Mouse (Mus musculus): ENCODE data around the gene Stpg4. TPM values are rescaled to one million over a fixed set of nuclear protein-coding genes. Genes with fewer than 3 reads are reported as not detected.

Gene Stpg4
- polyA plus RNA-seq, 1 experiment: not detected

DNA sequence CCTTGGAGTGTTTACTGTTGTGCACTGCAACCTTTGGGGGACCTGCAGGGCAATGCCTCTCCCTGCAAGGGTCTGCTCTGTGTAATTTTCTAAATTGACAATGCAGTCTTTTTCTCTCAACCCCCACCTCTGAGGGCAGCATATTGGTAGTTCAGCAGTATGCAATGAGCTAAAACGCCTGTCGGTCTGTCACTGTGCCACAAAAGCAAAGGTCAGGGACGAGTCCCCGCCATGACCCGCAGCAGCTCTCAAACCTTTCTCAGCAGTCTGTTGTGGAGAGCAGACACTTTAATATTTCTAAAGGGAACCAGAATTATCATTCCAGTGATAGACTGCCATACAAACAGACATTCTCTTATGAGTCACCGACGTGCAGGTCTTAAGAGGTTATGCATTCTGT, 30.4 kb upstream of the Stpg4 start:
- no peak for TF ChIP-seq GATA1 (IDR thresholded peaks at IDR 0.05; ENCODE audit: low read length)

DNA sequence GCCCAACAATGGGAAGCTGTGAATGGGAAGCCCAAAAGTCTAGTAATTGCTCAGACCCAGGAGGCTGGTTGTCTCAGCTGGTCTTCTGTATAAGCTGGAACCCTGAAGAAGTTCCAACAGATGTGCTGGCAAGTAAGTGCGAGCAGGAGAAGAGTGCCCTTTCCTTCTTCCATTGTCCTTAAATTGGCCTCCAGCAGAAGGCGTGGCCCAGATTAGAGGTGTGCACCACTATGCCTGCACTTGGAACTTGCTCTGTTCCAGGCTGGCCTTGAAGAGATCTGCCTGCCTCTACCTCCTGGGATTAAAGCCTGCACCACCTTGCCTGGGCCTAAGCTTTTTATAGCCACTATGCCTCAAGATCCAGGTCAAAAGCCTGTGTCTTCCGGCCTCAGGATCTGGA, 26.6 kb upstream of the Stpg4 start:
- TF ChIP-seq GATA1 (IDR thresholded peaks at IDR 0.05; ENCODE audit: low read length): no peak

DNA sequence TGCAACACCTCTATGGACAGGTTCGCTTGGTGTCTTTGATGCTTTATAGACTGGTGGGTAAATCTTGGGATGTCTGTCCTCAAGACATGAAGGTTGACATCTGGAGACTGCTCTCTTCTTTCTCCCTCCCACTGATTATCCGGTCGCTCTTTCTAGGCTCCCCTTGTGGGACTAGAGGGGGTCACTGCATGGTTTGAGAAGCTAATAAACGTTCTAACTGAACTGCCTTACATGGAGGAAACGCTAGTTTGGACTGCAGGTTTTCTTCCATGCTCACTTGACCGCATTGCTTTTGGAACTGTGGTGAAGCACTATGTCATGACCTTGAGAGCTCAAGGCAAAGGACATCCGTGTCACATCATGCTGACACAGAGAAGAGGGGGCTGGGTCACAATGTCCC, 25.8 kb upstream of the Stpg4 start:
- no peak for TF ChIP-seq GATA1 (IDR thresholded peaks at IDR 0.05; ENCODE audit: low read length)

DNA sequence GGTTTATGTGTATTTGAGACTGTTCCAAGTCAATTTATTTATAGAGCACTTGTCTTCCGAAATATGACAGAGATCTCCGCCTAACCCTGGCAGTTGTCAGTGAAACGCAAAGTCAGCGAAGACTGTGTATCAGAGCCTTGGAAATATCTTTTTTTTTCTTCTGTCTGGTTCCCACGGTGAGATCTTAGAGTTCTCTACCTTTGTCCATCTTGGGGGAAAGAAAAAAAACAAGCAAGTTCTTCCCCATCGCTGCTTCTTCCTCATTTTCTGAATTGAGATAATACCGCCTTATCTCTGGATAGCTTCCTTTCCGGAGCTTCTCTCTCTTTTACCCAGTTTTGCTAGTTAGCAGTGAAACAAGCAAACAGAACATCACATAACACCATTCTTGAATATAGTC, 21.3 kb upstream of the Stpg4 start:
- no peak for TF ChIP-seq GATA1 (IDR thresholded peaks at IDR 0.05; ENCODE audit: low read length)

DNA sequence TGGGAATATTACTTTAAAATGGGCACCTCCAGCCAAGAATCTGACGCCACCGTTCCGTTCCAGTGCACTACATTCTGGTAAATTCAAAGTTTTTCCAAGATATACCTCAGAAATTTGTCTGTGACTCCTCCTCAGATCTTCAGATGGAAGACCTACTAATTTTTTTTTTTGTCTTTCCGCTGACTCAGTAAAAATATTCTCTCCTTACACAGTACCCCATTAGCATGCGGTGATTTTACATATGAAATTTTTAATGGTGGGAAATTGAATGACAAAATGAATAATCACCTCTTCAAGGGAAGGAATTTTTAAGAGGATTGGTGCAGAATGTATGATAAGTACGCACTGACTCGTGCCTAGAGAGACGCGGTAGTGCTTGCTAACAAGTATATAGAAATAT, 20.8 kb upstream of the Stpg4 start:
- no peak for TF ChIP-seq GATA1 (IDR thresholded peaks at IDR 0.05; ENCODE audit: low read length)

DNA sequence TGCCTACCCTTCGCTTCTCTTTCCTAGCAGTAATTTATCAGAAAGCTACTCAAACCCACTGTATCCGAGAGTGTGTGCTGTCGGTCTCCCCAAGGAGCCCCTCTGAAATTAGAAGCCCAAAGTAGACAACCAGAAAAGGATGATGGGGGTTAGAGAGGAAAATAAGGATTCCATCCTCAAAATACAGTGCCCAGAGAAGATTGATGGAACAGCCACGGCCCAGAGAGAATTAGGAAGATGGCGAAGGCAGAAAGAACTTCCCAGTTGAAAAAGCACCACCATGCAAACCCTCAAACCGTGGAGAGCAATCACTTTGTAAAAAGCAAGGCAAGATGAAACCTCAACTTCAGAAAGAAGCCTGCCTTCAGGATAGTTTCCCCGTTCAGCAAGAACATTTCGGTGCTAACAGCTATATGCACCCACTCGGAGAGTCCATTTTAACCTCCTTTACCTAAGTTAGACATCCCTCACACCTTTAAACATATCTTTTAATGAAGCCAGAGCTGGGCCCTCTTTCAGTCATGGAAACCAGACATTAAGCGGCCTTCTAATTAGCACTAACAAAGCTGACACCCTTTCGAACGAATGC, 20.2 kb upstream of the Stpg4 start:
- TF ChIP-seq GATA1 (IDR thresholded peaks at IDR 0.05; ENCODE audit: low read length): no peak

DNA sequence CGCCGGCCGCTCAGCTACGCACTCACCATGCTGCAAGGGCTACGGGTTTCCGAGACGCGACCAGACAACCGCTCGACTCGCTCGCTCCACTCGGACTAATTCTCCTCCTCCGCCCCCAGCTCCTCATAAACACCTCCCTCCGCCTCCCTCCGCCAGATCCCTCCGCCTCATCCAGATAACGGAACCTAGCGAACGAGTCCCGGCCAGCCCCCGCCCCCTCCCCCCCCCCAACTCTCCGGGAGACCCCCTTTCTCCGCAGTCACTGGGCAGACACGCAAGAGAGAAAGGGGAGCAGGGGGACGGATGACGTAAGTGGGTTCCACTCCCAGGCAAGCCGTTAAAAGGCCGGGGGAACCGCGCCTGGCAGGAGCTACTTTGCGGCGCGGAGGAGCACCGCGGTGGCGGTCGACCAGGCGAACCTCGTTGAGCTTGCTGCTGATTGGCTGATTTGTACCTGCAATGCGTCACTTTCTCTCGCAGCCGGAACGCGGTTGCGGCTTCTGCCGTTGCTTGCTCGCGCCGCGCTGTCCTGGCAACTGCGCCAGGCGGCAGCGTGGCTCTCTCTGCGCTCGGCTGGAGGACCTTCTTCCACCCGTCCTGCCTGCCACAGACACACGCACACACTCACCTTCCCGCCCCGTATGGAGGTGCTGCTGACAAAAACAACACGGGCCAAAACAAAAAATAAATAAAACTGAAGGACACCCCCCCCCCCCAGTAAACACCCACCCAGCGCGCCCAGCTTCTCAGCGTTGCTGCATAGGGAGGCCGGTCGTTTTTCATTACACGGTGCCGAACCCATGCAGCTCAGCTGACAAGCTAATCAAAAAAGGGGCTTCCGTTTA, 19.4 kb upstream of the Stpg4 start, which contains the start of gene Calm2:
TSS of gene Calm2 (minus strand) at position 169 of the 845 bp plus-strand sequence.
- no peak for TF ChIP-seq GATA1 (IDR thresholded peaks at IDR 0.05; ENCODE audit: low read length)

DNA sequence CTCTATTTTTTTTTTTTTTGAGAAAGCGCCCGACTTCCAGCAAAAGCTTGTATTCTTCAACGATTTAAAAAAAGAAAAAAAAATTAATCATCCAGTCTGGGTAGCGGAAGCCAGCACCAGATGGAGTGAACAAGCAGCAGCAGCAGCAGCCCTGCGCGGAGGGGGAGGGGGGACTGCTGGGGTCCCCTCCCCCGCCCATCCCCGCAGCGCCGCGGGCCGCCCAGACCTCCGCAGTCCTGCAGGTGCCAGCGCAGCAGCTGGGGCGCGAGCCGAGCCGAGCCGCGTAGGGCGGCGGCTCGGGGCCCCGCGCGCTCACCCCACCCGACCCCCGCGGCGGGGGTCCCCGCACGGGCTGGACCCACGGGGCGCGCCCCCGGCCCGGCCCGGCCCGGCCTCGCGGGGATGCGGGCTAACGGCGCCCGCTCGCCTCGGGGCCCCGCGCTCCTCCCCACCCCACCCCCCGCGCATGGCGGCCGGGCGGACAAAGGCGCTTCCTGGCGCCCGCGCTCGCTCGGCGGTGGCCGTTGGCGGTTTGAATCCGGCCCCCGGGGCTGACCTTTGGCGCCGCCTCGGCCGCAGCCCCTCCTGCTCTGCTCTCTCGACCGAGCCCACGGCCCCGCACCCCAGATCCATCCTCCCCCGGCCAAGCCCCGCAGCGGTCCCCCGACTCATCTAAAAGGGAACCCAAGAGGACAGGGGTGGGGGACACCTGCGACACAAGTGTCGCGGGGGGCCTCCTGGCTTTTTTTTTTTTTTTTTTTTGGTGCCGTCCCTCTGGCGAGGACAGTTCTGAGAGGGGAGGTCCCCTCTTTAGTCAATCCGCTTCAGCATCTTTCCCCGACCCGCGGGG, 18.6 kb upstream of the Stpg4 start:
- TF ChIP-seq GATA1 (IDR thresholded peaks at IDR 0.05; ENCODE audit: low read length): no peak

DNA sequence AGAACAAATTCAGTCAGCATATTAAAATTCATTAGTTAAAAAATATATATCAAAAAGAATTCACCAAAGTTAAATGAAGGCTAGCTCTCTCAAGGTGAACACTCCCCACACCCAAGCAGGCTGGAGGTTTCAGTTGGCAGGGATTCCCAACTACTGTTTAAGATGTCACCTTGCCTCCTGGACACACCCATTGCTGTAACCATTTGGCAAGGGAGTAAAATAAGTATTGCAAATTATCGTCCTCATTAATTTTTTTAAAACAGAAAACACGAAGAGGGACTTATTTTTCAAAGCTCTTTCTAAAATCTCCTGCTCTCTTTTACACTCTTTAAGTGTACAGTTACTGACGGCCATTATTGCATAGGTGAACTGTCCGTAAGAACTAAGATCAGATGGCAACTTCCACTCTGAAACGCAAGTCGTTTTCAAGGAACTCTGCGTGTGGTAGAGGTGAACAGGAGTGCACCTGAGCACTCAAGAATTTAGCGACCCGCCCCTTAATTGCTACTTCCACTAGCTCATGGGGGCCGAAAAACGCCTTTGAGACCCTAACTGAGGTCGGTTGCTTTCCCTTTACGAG, 17.9 kb upstream of the Stpg4 start:
- no peak for TF ChIP-seq GATA1 (IDR thresholded peaks at IDR 0.05; ENCODE audit: low read length)

DNA sequence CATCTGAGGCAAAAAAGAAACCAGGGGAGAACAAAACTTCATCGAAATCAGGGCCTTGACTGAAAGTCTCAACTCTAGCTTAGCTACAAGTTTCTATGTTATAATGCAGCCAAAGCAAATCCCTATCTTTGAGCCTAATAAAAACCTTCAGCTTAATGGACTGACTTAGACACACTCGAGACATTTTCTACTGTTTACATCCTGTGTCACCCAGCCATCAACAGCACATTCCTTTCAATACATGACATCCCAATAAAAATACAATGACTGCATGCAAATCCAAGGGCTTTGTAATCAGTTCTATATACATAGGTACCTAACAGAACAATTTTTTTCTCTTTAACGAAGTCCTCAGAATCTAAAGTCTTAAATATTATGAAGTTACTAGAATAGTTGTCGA, 17.2 kb upstream of the Stpg4 start:
- no peak for TF ChIP-seq GATA1 (IDR thresholded peaks at IDR 0.05; ENCODE audit: low read length)

DNA sequence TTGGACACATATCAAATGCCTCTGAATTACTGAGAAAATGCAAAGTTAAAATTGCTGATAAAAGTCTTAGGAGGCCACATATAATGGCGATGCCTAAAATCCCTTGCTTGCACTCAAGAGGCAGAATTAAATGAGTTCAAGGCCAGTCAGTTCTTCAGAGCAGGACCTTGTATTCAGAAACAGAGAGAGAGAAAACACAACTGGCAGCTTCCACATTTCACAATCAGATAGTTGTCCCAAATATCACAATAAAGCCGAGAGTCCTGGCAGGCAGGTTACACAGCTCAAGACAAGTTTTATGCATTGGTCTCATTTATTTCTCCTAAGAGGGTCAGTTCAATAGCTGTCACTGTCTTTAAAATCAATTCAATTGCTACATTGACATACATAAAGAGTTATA, 14.0 kb upstream of the Stpg4 start:
- no peak for TF ChIP-seq GATA1 (IDR thresholded peaks at IDR 0.05; ENCODE audit: low read length)

DNA sequence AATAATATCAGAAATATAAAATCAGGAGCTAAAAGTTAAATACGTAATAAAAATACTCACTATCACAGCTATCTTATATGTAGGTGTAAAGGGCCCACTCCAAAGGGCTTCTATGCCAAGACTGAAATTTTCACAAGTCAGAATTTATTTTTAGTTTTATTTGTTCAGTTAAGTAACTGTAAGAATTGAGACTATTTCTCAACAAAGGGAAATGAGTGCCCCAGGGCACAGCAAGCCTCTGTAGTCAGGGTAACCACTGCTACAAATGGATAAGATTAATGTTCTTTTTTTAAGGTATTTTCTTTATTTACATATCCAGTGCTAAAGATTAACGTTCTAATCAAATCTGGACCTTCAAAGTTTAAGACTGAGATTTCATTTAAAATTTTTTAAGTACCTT, 11.9 kb upstream of the Stpg4 start:
- no peak for TF ChIP-seq GATA1 (IDR thresholded peaks at IDR 0.05; ENCODE audit: low read length)

DNA sequence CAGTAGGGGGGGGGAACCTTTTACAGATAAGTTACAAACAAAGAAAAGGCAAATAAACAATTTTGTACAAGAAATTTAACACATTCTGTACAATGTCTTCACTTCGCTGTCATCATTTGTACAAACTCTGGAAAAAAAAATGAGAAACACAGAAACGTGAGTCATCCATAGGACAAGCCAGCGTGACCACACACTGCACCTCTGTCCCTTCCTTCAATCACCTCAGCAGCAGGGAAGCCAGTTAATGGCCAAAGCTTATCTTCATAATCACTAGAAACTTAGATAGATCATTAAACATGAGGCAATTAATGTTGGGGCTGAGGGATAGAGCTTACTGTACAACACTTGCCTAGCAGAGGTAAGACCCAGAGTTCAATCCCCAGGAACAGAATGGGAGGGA, 6.4 kb upstream of the Stpg4 start:
- TF ChIP-seq GATA1 (IDR thresholded peaks at IDR 0.05; ENCODE audit: low read length): no peak

DNA sequence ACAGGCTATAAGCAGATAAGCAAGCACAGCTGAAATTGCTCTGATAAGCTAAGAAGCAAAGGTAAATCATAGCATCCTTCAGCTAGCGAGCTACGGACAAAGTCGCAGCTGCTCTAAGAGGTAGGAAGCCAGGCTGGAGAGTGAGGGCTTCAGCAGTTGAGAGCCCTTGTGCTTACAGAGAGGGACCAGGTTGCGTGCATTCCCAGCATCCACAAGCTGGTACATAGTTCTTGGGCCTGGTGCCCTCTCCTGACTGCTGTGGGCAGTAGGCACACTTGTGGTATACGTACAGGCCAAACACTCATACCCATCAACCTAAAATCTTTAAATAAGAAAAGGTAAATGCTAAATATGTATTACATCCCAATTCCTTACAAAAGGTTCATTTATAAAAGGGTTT, 5.2 kb upstream of the Stpg4 start:
- TF ChIP-seq GATA1 (IDR thresholded peaks at IDR 0.05; ENCODE audit: low read length): no peak

DNA sequence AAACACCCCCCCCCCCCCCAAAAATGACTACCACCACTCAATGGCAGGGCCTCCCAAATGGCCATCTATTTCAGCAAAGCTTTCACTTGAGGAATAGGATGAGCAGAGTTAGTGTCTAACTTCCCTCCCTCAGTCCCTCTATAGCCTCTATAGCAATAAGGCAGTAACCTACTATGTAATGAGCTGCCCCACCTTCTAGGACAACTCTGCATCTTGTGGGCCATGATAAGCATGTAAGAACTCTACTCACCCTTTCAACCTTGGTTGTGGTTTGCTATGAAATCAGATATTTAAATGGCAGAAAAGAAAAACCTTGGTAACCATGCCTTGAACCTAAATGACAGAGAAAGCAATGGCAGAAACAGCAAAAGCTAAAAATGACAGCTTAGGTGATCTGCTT, 4.8 kb upstream of the Stpg4 start:
- no peak for TF ChIP-seq GATA1 (IDR thresholded peaks at IDR 0.05; ENCODE audit: low read length)

DNA sequence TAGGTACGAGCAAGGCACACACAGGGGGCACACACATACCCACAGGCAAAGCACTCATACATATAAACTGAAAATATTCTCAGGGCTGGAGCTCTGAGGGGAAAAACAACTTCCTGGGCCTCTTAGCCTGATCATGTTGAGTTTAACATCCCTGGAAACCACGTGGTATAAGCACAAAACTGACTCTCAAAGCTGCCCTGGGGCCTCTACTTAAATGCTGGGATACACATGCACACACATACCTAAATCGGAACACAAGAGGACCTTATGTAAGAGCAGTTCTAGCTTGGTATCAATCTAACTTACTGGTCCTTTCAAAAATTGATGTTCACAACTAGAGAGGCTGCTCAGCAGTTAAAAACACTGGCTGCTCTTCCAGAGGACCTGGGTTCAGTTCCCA, 1.9 kb upstream of the Stpg4 start:
- TF ChIP-seq GATA1 (IDR thresholded peaks at IDR 0.05; ENCODE audit: low read length): no peak
